Mouse (Mus musculus): ENCODE results near the gene Stat6. TPM values are rescaled to one million over a fixed set of nuclear protein-coding genes. Genes with fewer than 3 reads are reported as not detected.

The Stat6 gene
- polyA plus RNA-seq, 1 experiment from 2014 or later = 11.5 TPM

DNA sequence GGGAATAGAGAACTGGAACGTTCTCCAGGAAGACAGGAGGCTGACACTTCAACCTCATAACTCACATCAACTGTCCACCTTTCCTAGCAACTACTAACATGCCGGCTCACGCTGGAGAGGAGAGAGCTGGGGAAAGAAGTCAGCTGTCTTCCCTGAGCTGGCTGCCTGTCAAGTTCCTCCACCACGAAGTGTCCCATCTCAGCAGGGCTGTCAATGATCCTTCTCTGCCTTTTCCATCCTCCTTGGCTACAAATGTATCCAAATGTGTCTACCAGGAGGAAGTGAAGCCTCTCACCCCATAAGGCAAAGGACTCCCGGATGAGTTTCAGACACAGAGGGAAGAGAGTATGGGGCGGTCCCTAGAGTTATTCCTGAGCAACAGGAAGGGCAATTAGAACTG lies 24.6 kb upstream of the Stat6 start:
- Histone ChIP-seq H3K27me3 (replicated peaks; ENCODE audit: low read depth, poor library complexity, severe bottlenecking) (no peaks in the 10 kb centered on the region), H3K4me1 (peaks cover 88% of the 10 kb centered on the region), H3K9me3 (no peaks in the 10 kb centered on the region), H3K4me3 (peak overlapping the region; percentile 91; the same call in 1 of the 2 replicates), H3K27ac (replicated peaks) (0 out of 2 replicates have a peak overlapping the region, but pooled peaks have one; percentile 40), H3K36me3 (replicated peaks) (peaks cover 9% of the 10 kb centered on the region)
- 58% methylated on average over 6 of the region's 6 CpGs for WGBS
- DNase-seq (ENCODE audit: low spot score) = no peak

DNA sequence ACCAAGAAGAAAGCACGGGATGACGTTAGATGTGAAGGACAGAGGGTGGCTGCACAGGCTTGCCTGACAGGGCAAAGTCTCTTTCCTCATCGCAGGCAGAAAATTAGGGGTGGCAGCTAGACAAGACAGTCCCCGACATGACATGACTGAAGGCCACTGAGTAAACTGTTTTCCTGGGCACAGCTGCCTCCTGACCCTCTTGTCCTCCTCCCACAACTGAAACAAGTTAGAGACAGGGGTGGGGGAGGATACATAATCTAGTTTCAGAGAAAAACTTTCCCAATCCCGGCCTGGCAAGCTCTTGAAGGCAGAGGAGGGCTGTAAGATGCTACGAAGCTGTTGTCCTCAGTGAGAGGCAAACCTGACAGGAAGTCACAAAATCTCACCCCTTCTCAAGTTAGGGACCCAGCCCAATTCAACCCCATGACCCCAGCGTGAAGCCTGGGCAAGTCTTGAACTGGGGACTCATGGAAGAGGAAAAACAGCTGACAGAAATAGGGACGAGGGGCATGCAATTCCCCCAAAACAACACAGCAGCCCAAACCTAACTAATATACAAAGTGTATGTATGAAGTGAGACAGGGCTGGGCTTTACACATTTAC lies 23.6 kb upstream of the Stat6 start:
- DNase-seq (ENCODE audit: low spot score) = no peak
- H3K36me3 ChIP-seq (replicated peaks) = peaks cover 4% of the 10 kb centered on the region; the same call in 1 of the 2 replicates
- no peaks in the 10 kb centered on the region for H3K9me3 ChIP-seq
- peak overlapping the region; percentile 91 for H3K4me3 ChIP-seq
- no peaks in the 10 kb centered on the region for H3K27me3 ChIP-seq (replicated peaks; ENCODE audit: low read depth, poor library complexity, severe bottlenecking)
- peaks cover 78% of the 10 kb centered on the region for H3K4me1 ChIP-seq
- 25% methylated on average over 8 of the region's 8 CpGs for WGBS
- peak overlapping the region; percentile 96 for H3K27ac ChIP-seq (replicated peaks)

DNA sequence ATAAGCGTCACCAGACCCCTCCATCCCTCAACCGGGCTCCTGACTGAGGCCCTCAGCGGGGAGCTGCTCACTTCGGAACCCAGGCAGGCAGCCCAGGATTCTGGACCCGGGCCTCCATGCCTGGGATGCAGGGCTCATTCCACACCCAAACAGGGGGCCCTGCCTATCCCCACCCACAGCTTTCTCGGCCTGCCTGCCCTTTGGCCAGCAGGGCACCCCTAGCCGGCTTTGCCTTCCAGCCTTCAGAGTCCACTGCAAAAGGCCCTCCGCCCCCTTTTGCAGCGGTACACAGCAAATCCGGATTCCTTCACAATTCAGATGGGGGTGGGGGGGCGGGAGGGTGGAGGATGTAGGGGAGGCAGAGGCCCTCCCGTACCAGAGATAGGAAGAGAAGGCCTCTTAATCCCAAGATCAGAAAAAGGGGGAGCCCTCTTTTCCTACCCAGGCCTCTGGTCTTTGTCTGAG lies 22.8 kb upstream of the Stat6 start:
- WGBS = 1% methylated on average over 12 of the region's 12 CpGs
- no peaks in the 10 kb centered on the region for H3K27me3 ChIP-seq (replicated peaks; ENCODE audit: low read depth, poor library complexity, severe bottlenecking)
- H3K9me3 ChIP-seq = no peaks in the 10 kb centered on the region
- H3K36me3 ChIP-seq (replicated peaks) = peaks cover 4% of the 10 kb centered on the region; the same call in 1 of the 2 replicates
- peak; percentile 69 for DNase-seq (ENCODE audit: low spot score)
- H3K4me3 ChIP-seq = peak overlapping the region; percentile 91
- peaks cover 70% of the 10 kb centered on the region for H3K4me1 ChIP-seq
- H3K27ac ChIP-seq (replicated peaks) = peak overlapping the region; percentile 96

DNA sequence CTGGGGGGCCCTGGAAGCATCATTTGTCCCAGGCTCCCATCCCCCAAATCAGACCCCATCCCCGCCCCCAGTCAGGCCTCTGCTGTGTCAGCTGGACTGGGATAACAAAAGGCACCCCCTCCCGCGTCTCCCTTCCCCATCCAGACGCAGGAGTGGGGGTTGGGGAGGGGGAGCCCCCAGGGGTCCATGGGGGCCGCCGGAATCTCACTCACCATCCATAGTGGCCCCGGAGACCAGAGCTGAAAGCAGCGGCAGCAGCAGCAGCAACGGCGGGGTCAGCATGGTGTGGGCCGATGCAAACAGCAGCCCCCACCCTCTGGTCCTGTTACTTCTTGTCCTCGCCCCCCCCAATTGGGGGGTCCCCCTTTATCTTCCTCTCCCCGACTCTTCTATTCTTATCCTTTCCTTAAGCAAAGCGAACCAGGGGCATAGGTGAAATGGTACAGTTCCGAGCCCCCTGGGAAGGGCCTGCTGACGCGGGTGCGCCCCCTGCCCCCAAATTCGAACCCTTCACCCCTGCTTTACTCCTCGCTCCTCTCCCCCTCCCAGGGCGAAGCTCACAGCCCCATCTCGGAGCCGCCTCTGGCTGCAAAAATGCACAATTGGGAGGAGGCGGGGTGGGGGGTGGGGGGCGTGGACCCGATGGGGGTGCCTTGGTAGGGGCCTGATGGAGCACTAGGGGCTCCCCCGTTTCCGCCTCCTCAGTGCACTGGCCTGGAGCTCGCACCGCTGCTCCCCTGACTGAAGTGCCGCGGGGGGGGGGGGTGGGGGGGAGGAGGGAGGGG lies 22.2 kb upstream of the Stat6 start, which contains the start of gene Lrp1:
Gene Lrp1 (minus strand): TSS at position 743 of the 785 bp plus-strand sequence.
- peaks cover 64% of the 10 kb centered on the region for H3K4me1 ChIP-seq

DNA sequence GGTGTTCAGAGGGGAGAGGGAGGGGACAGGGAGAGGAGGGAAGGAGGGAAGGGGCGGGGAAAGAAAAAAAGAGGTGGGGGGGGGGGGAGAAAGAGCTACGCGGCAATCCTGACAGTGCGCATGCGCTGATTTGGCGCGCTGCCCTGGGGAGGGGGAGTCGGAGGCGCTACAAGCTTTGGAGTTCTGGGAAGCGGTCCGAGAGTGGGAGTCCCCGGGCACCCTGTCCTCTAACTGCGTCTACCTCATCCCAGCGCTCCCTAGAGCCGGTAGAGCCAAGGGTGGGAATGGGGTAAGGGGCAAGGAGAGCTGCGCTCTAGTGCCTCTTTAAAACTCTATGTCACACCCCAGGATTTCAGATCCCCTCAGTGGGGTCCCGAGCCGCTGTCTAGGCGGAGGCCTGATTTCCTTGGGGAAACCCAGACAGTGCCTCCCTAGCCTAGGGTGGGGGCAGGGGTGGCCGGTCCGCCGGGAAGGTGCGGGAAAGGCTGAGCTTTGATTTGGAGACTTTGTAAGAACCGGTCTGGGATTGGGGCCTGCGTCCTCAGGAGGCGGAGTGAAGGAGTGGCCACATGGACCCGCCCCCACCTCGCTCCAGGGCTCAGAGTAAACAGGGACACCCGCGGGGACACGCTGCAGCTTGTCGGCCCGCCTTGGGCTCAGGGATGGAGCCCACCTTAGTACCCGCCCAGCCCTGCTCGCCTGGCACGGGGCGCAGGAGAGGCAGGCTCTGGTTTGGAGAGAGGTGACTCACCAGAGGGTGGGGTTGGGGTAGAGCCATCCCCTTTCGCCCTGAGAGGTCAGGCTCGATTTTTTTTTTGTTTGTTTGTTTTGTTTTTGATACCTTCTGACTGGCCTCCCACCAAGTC lies 21.4 kb upstream of the Stat6 start:
- Histone ChIP-seq H3K9me3 (peaks cover 5% of the 10 kb centered on the region), H3K36me3 (replicated peaks) (peaks cover 4% of the 10 kb centered on the region; the same call in 1 of the 2 replicates), H3K27ac (replicated peaks) (peak overlapping the region; percentile 96), H3K4me1 (peaks cover 56% of the 10 kb centered on the region), H3K4me3 (peak overlapping the region; percentile 91), H3K27me3 (replicated peaks; ENCODE audit: low read depth, poor library complexity, severe bottlenecking) (no peaks in the 10 kb centered on the region)
- under 1% methylated on average over 39 of the region's 39 CpGs for WGBS
- peak; percentile 93 for DNase-seq (ENCODE audit: low spot score)

More for the DNA sequence above, 22.2 kb upstream of the Stat6 start, which contains the start of gene Lrp1:
- 1% methylated on average over 28 of the region's 32 CpGs for WGBS
- H3K27me3 ChIP-seq (replicated peaks; ENCODE audit: low read depth, poor library complexity, severe bottlenecking) = no peaks in the 10 kb centered on the region
- peak within 1 kb of the TSS; percentile 96 for H3K27ac ChIP-seq (replicated peaks)
- no peaks in the 10 kb centered on the region for H3K9me3 ChIP-seq
- H3K4me3 ChIP-seq = peak within 1 kb of the TSS; percentile 91
- H3K36me3 ChIP-seq (replicated peaks) = peaks cover 4% of the 10 kb centered on the region; the same call in 1 of the 2 replicates
- peak; percentile 61 for DNase-seq (ENCODE audit: low spot score)

DNA sequence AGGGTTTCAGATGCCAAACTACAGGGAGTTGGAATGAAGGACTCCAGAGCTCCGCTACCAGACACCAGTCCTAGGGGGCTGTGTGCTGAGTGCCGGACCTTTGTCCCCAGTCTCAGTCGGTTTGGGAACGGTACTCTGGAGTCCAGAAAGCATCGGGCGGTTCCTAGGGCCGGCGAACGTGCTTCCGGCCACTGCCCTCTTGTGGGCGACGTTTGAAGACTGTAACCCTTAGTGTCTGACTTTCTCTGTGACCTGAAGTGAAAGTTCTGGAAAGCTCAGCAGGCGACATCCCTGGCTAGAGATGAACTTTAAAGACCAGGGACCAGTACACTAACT lies 20.8 kb upstream of the Stat6 start:
- peak; percentile 73 for DNase-seq (ENCODE audit: low spot score)
- H3K4me1 ChIP-seq = peaks cover 50% of the 10 kb centered on the region

DNA sequence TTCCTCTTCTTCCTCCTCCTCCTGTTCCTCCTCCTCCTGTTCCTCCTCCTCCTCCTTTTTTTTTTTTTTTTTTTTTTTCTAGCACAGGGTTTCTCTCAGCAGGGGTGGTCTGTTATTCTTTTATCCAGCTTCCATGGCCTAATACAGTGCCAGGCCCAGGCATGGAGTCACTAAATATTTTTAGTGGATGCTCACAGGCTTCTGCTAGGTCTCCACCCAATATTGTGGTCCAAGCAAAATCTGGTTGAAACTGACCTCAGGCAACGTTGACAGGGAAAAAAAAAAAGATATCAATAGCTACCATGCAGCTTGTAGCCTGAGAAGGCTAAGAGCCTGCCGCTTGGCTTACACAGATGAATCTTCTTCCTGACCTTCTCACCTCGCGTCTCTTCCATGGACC lies 20.1 kb upstream of the Stat6 start:
- H3K4me3 ChIP-seq = no peak overlapping the region
- 63% methylated on average over 4 of the region's 4 CpGs for WGBS
- no peaks in the 10 kb centered on the region for H3K27me3 ChIP-seq (replicated peaks; ENCODE audit: low read depth, poor library complexity, severe bottlenecking)
- 0 out of 2 replicates have a peak, but pooled peaks cover 4% of the 10 kb centered on the region for H3K36me3 ChIP-seq (replicated peaks)
- H3K27ac ChIP-seq (replicated peaks) = 0 out of 2 replicates have a peak overlapping the region, but pooled peaks have one; percentile 96
- H3K4me1 ChIP-seq = peaks cover 43% of the 10 kb centered on the region
- DNase-seq (ENCODE audit: low spot score) = no peak
- peaks cover 10% of the 10 kb centered on the region for H3K9me3 ChIP-seq

More for the DNA sequence above, 20.8 kb upstream of the Stat6 start:
- peak overlapping the region; percentile 96 for H3K27ac ChIP-seq (replicated peaks)
- WGBS = under 1% methylated on average over 13 of the region's 13 CpGs
- peaks cover 4% of the 10 kb centered on the region; the same call in 1 of the 2 replicates for H3K36me3 ChIP-seq (replicated peaks)
- no peaks in the 10 kb centered on the region for H3K27me3 ChIP-seq (replicated peaks; ENCODE audit: low read depth, poor library complexity, severe bottlenecking)
- H3K9me3 ChIP-seq = peaks cover 10% of the 10 kb centered on the region
- peak overlapping the region; percentile 91 for H3K4me3 ChIP-seq

DNA sequence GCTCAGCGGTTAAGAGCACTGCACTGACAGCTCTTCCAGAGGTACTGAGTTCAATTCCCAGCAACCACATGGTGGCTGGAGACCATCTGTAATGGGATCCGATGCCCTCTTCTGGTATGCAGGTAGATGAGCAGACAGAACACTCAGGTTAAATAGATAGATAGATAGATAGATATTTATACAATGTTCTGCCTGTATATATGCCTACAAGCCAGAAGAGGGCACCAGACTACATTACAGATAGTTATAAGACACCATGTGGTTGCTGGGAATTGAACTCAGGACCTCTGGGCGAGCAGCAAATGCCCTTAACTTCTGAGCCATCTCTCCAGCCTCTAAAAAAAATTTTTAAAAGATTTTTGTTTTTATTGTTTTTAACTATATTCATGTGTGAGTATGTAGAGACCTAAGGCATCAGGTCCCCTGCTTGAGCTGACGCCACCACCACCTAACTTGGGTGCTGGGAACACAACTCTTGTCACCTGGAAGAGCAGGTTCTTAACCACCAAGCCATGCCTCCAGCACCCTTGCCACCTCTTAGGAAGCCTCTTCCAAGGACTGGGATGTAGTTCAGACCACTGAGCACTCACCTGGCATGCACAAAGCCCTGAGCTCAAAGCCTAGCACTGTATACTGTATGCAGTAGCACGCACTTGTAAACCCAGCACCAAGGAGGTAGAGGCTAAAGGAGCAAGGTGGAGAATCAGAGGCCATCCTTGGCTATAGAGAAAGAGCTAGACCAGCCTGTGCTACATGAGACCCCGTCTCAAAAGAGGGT lies 19.2 kb upstream of the Stat6 start:
- Histone ChIP-seq H3K36me3 (replicated peaks) (no peaks in the 10 kb centered on the region), H3K27ac (replicated peaks) (no peak overlapping the region), H3K27me3 (replicated peaks; ENCODE audit: low read depth, poor library complexity, severe bottlenecking) (no peaks in the 10 kb centered on the region), H3K9me3 (peaks cover 10% of the 10 kb centered on the region), H3K4me3 (no peak overlapping the region), H3K4me1 (peaks cover 34% of the 10 kb centered on the region)
- 94% methylated on average over 6 of the region's 6 CpGs for WGBS
- DNase-seq (ENCODE audit: low spot score) = no peak

DNA sequence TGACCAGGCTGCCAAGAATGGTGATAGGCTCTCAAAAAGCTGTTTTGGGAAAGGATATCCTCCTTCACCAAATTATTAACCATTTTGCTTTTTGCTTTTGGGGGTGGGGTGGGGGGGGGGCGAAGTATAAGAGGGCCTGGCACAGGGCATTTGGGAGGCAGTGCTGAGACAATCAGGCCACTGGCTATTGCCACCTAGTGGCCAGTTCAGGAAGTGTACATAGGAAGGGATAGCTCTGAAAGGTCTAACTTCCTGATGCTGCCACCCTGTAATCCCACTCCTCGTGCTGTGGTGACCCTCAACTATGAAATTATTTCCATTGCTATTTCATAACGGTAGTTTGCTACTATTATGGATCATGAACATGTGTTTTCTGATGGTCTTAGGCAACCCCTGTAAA lies 16.4 kb upstream of the Stat6 start:
- Histone ChIP-seq H3K4me1 (peaks cover 14% of the 10 kb centered on the region), H3K27me3 (replicated peaks; ENCODE audit: low read depth, poor library complexity, severe bottlenecking) (no peaks in the 10 kb centered on the region), H3K36me3 (replicated peaks) (no peaks in the 10 kb centered on the region), H3K4me3 (no peak overlapping the region), H3K27ac (replicated peaks) (no peak overlapping the region), H3K9me3 (peaks cover 10% of the 10 kb centered on the region)
- WGBS = 83% methylated on average over 3 of the region's 3 CpGs
- no peak for DNase-seq (ENCODE audit: low spot score)

DNA sequence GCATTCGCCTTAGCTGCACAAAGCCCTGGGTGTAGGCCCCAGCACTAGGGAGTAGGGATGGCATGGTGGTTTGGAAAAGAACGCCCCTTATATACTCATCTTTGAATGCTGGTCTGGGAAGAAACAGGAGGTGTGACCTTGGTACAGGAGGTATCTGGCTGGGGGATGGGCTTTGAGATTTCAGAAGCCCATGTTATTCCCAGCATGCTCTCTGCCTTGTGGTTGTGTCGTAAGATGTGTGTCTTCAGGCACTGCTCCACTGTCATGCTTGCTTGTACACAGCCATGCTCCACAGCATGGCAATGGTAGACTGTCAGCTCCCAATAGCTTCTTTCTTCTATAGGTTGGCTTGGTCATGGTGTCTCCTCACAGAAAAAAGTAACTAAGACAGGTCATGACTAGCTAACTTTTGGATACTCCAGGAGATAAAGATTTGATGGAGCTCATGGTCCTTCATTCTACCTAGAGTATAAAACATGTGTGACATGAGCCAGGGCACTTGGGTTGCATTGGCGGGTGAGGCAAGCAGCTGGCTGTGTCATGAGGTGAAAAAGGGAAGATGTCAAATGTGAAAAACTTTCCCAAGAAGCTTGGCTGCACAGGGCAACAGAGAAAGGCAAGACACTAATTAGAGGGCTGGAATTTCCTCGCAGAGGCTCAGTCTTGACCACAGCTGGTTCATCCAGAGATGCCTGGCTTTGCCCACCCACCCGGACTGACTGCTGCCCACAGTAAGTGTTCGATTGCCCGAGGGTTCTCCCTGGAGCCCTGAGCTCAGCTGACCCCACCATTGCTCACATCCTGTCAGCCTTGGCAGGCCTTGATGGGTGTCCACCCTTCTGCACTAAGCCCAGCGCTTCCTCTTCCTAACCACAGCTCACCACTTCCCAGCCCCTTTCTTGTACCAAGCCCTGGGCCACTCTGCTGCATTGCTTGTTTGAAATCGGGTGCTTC lies 11.2 kb upstream of the Stat6 start:
- no peak overlapping the region for H3K4me3 ChIP-seq
- H3K4me1 ChIP-seq = peaks cover 7% of the 10 kb centered on the region; the same call in 1 of the 2 replicates
- H3K36me3 ChIP-seq (replicated peaks) = no peaks in the 10 kb centered on the region
- DNase-seq (ENCODE audit: low spot score) = no peak
- peaks cover 4% of the 10 kb centered on the region for H3K9me3 ChIP-seq
- H3K27ac ChIP-seq (replicated peaks) = no peak overlapping the region
- H3K27me3 ChIP-seq (replicated peaks; ENCODE audit: low read depth, poor library complexity, severe bottlenecking) = no peaks in the 10 kb centered on the region
- 80% methylated on average over 10 of the region's 10 CpGs for WGBS

All from embryonic facial prominence, embryonic 10.5 days (tissue).